Mouse (Mus musculus): ENCODE measurements around the gene Sfxn5. TPM values are rescaled to one million over a fixed set of nuclear protein-coding genes. Genes with fewer than 3 reads are reported as not detected.

The Sfxn5 gene
- polyA plus RNA-seq, 1 experiment from 2014 or later, result 7.0 TPM

- no peaks in the 10 kb centered on the region for H3K9me3 ChIP-seq (ENCODE audit: control insufficient read depth, low read length)
- no peaks in the 10 kb centered on the region for H3K4me1 ChIP-seq (replicated peaks; ENCODE audit: control insufficient read depth, insufficient read depth, low read length)
- 92% methylated on average over 4 of the region's 4 CpGs for WGBS
- no peaks in the 10 kb centered on the region for H3K27me3 ChIP-seq (ENCODE audit: control insufficient read depth, insufficient read depth, low read depth, low read length)
- no peak for ATAC-seq (ENCODE audit: low read depth)
- no peak overlapping the region for H3K4me3 ChIP-seq (ENCODE audit: low read length)
- H3K4me2 ChIP-seq (ENCODE audit: low read depth, low read length), result no peak overlapping the region
- no peak overlapping the region for H3K9ac ChIP-seq (ENCODE audit: low read length)
- no peaks in the 10 kb centered on the region for H3K36me3 ChIP-seq (ENCODE audit: control insufficient read depth, insufficient read depth, low read length)
- no peak overlapping the region for H3K27ac ChIP-seq (ENCODE audit: low read length)
Measured at GRCm38 (mm10) chr6:85262865-85263515, 70.2 kb downstream of the Sfxn5 start.

GRCm38 (mm10) chr6:85259094-85259630 lies 74.1 kb downstream of the Sfxn5 start:
- Histone ChIP-seq H3K4me3 (ENCODE audit: low read length) (no peak overlapping the region), H3K4me1 (replicated peaks; ENCODE audit: control insufficient read depth, insufficient read depth, low read length) (peaks cover 2% of the 10 kb centered on the region), H3K4me2 (ENCODE audit: low read depth, low read length) (no peak overlapping the region), H3K27ac (ENCODE audit: low read length) (no peak overlapping the region), H3K36me3 (ENCODE audit: control insufficient read depth, insufficient read depth, low read length) (no peaks in the 10 kb centered on the region), H3K27me3 (ENCODE audit: control insufficient read depth, insufficient read depth, low read depth, low read length) (no peaks in the 10 kb centered on the region), H3K9ac (ENCODE audit: low read length) (no peak overlapping the region), H3K9me3 (ENCODE audit: control insufficient read depth, low read length) (no peaks in the 10 kb centered on the region)
- 74% methylated on average over 12 of the region's 12 CpGs for whole genome bisulfite sequencing
- ATAC-seq (ENCODE audit: low read depth), result no peak

- no peak overlapping the region for H3K4me2 ChIP-seq (ENCODE audit: low read depth, low read length)
- no peak for ATAC-seq (ENCODE audit: low read depth)
- H3K9me3 ChIP-seq (ENCODE audit: control insufficient read depth, low read length), result no peaks in the 10 kb centered on the region
- H3K4me3 ChIP-seq (ENCODE audit: low read length), result no peak overlapping the region
- H3K36me3 ChIP-seq (ENCODE audit: control insufficient read depth, insufficient read depth, low read length), result no peaks in the 10 kb centered on the region
- peaks cover 7% of the 10 kb centered on the region for H3K4me1 ChIP-seq (replicated peaks; ENCODE audit: control insufficient read depth, insufficient read depth, low read length)
- H3K9ac ChIP-seq (ENCODE audit: low read length), result no peak overlapping the region
- H3K27me3 ChIP-seq (ENCODE audit: control insufficient read depth, insufficient read depth, low read depth, low read length), result no peaks in the 10 kb centered on the region
- 72% methylated on average over 6 of the region's 6 CpGs for WGBS
- no peak overlapping the region for H3K27ac ChIP-seq (ENCODE audit: low read length)
Measured at GRCm38 (mm10) chr6:85255578-85255977, 77.6 kb downstream of the Sfxn5 start.

GRCm38 (mm10) chr6:85253994-85254541 lies 79.2 kb downstream of the Sfxn5 start:
- no peak overlapping the region for H3K4me2 ChIP-seq (ENCODE audit: low read depth, low read length)
- H3K27ac ChIP-seq (ENCODE audit: low read length), result no peak overlapping the region
- no peak overlapping the region for H3K4me3 ChIP-seq (ENCODE audit: low read length)
- no peaks in the 10 kb centered on the region for H3K9me3 ChIP-seq (ENCODE audit: control insufficient read depth, low read length)
- peak; percentile 55; the same call in 1 of the 2 replicates for ATAC-seq (ENCODE audit: low read depth)
- no peaks in the 10 kb centered on the region for H3K27me3 ChIP-seq (ENCODE audit: control insufficient read depth, insufficient read depth, low read depth, low read length)
- WGBS, result 43% methylated on average over 7 of the region's 7 CpGs
- no peak overlapping the region for H3K9ac ChIP-seq (ENCODE audit: low read length)
- H3K36me3 ChIP-seq (ENCODE audit: control insufficient read depth, insufficient read depth, low read length), result no peaks in the 10 kb centered on the region
- peaks cover 7% of the 10 kb centered on the region for H3K4me1 ChIP-seq (replicated peaks; ENCODE audit: control insufficient read depth, insufficient read depth, low read length)

- Histone ChIP-seq H3K27ac (ENCODE audit: low read length) (no peak overlapping the region), H3K9me3 (ENCODE audit: control insufficient read depth, low read length) (no peaks in the 10 kb centered on the region), H3K36me3 (ENCODE audit: control insufficient read depth, insufficient read depth, low read length) (no peaks in the 10 kb centered on the region), H3K4me2 (ENCODE audit: low read depth, low read length) (no peak overlapping the region), H3K27me3 (ENCODE audit: control insufficient read depth, insufficient read depth, low read depth, low read length) (no peaks in the 10 kb centered on the region), H3K4me1 (replicated peaks; ENCODE audit: control insufficient read depth, insufficient read depth, low read length) (peaks cover 7% of the 10 kb centered on the region), H3K9ac (ENCODE audit: low read length) (no peak overlapping the region), H3K4me3 (ENCODE audit: low read length) (no peak overlapping the region)
- no peak for ATAC-seq (ENCODE audit: low read depth)
- WGBS, result 72% methylated on average over 3 of the region's 3 CpGs
Measured at GRCm38 (mm10) chr6:85253275-85253674, 79.9 kb downstream of the Sfxn5 start.

- H3K36me3 ChIP-seq (ENCODE audit: control insufficient read depth, insufficient read depth, low read length), result no peaks in the 10 kb centered on the region
- ATAC-seq (ENCODE audit: low read depth), result no peak
- H3K9ac ChIP-seq (ENCODE audit: low read length), result no peak overlapping the region
- no peak overlapping the region for H3K4me3 ChIP-seq (ENCODE audit: low read length)
- no peaks in the 10 kb centered on the region for H3K9me3 ChIP-seq (ENCODE audit: control insufficient read depth, low read length)
- peaks cover 7% of the 10 kb centered on the region for H3K4me1 ChIP-seq (replicated peaks; ENCODE audit: control insufficient read depth, insufficient read depth, low read length)
- 80% methylated on average over 17 of the region's 17 CpGs for WGBS
- H3K4me2 ChIP-seq (ENCODE audit: low read depth, low read length), result no peak overlapping the region
- no peaks in the 10 kb centered on the region for H3K27me3 ChIP-seq (ENCODE audit: control insufficient read depth, insufficient read depth, low read depth, low read length)
- no peak overlapping the region for H3K27ac ChIP-seq (ENCODE audit: low read length)
Measured at GRCm38 (mm10) chr6:85252251-85253058, 80.8 kb downstream of the Sfxn5 start.

GRCm38 (mm10) chr6:85250811-85251241 lies 82.4 kb downstream of the Sfxn5 start:
- Histone ChIP-seq H3K36me3 (ENCODE audit: control insufficient read depth, insufficient read depth, low read length) (no peaks in the 10 kb centered on the region), H3K27ac (ENCODE audit: low read length) (no peak overlapping the region), H3K4me1 (replicated peaks; ENCODE audit: control insufficient read depth, insufficient read depth, low read length) (peaks cover 7% of the 10 kb centered on the region), H3K9me3 (ENCODE audit: control insufficient read depth, low read length) (no peaks in the 10 kb centered on the region), H3K4me2 (ENCODE audit: low read depth, low read length) (no peak overlapping the region), H3K4me3 (ENCODE audit: low read length) (no peak overlapping the region), H3K9ac (ENCODE audit: low read length) (no peak overlapping the region), H3K27me3 (ENCODE audit: control insufficient read depth, insufficient read depth, low read depth, low read length) (no peaks in the 10 kb centered on the region)
- ATAC-seq (ENCODE audit: low read depth), result no peak
- WGBS, result 48% methylated on average over 6 of the region's 6 CpGs

- ATAC-seq (ENCODE audit: low read depth), result no peak
- no peaks in the 10 kb centered on the region for H3K27me3 ChIP-seq (ENCODE audit: control insufficient read depth, insufficient read depth, low read depth, low read length)
- no peaks in the 10 kb centered on the region for H3K36me3 ChIP-seq (ENCODE audit: control insufficient read depth, insufficient read depth, low read length)
- H3K4me3 ChIP-seq (ENCODE audit: low read length), result no peak overlapping the region
- no peak overlapping the region for H3K9ac ChIP-seq (ENCODE audit: low read length)
- no peaks in the 10 kb centered on the region; the same call in 1 of the 2 replicates for H3K9me3 ChIP-seq (ENCODE audit: control insufficient read depth, low read length)
- WGBS, result 81% methylated on average over 9 of the region's 9 CpGs
- H3K4me2 ChIP-seq (ENCODE audit: low read depth, low read length), result no peak overlapping the region
- no peak overlapping the region for H3K27ac ChIP-seq (ENCODE audit: low read length)
- peaks cover 7% of the 10 kb centered on the region for H3K4me1 ChIP-seq (replicated peaks; ENCODE audit: control insufficient read depth, insufficient read depth, low read length)
Measured at GRCm38 (mm10) chr6:85249821-85250220, 83.4 kb downstream of the Sfxn5 start.

GRCm38 (mm10) chr6:85239044-85239489 lies 94.2 kb downstream of the Sfxn5 start:
- H3K36me3 ChIP-seq (ENCODE audit: control insufficient read depth, insufficient read depth, low read length), result no peaks in the 10 kb centered on the region
- peak overlapping the region; percentile 50; the same call in 1 of the 2 replicates for H3K4me2 ChIP-seq (ENCODE audit: low read depth, low read length)
- H3K9ac ChIP-seq (ENCODE audit: low read length), result no peak overlapping the region
- no peaks in the 10 kb centered on the region for H3K4me1 ChIP-seq (replicated peaks; ENCODE audit: control insufficient read depth, insufficient read depth, low read length)
- ATAC-seq (ENCODE audit: low read depth), result peak; percentile 59; the same call in 1 of the 2 replicates
- no peaks in the 10 kb centered on the region for H3K9me3 ChIP-seq (ENCODE audit: control insufficient read depth, low read length)
- H3K4me3 ChIP-seq (ENCODE audit: low read length), result no peak overlapping the region
- H3K27me3 ChIP-seq (ENCODE audit: control insufficient read depth, insufficient read depth, low read depth, low read length), result no peaks in the 10 kb centered on the region
- H3K27ac ChIP-seq (ENCODE audit: low read length), result no peak overlapping the region
- WGBS, result 10% methylated on average over 4 of the region's 4 CpGs

All from lung, embryonic 16.5 days (tissue).